ENCODE assay signal across 22 mouse cellular contexts in genomic region chr1:87951641-87952040, GRCm38 (mm10). TPM values are rescaled to one million over a fixed set of nuclear protein-coding genes. Genes with fewer than 3 reads are reported as not detected.
DNase-seq lines count a peak whose midpoint lies in the region; ATAC-seq and TF ChIP-seq lines count a peak whose summit lies in the region.
"Had no signal": no experiment of that assay in that cellular context is flagged by ENCODE, and none has a peak within 500 bp of the region (broad histone marks: within the 10 kb centered on the region; RNA-seq: fewer than 3 reads in every experiment).

No protein-coding gene starts in this region.

- DNase-seq in heart, adult 11 months, result peak; percentile 81
- no peak for DNase-seq in heart, postnatal 36 days
- peak; percentile 74 for DNase-seq in midbrain, embryonic 11.5 days (ENCODE audit: low spot score, missing footprints)
- DNase-seq in midbrain, embryonic 14.5 days, result no peak
- DNase-seq in right cerebral cortex, adult 2 months (ENCODE audit: low spot score in 2 of 2), result no peak
- DNase-seq: adrenal gland, adult 2 months; adrenal gland, adult 8-10 months; adrenal gland, postnatal 10 days; adrenal gland, postnatal 14 days; adrenal gland, postnatal 25 days; adrenal gland, postnatal 36 days; B cell, adult 2 months; cerebellum, adult 11 months; cerebellum, adult 11-12 months had no signal

- no peaks in the 10 kb centered on the region for H3K4me1 ChIP-seq in intestine, postnatal 0 days (replicated peaks; ENCODE audit: control insufficient read depth, insufficient read depth, low read length)
- H3K4me1 ChIP-seq in intestine, embryonic 15.5 days (replicated peaks), result no peaks in the 10 kb centered on the region
- no peaks in the 10 kb centered on the region for H3K4me1 ChIP-seq in midbrain, embryonic 11.5 days (ENCODE audit: control insufficient read depth, insufficient read depth, low read length)
- H3K4me1 ChIP-seq in midbrain, embryonic 14.5 days (ENCODE audit: control insufficient read depth, insufficient read depth, low read length), result no peaks in the 10 kb centered on the region
- H3K4me1 ChIP-seq in olfactory bulb, adult 2 months (ENCODE audit: control insufficient read depth, insufficient read depth, low read length), result peaks cover 12% of the 10 kb centered on the region

- no peak for TF ChIP-seq CTCF in intestine, postnatal 0 days (IDR thresholded peaks at IDR 0.05; ENCODE audit: low read depth)
- TF ChIP-seq CTCF in olfactory bulb, adult 2 months (IDR thresholded peaks at IDR 0.05; ENCODE audit: insufficient read depth, low read depth, low read length), result no peak

- no peak for TF ChIP-seq POLR2A in olfactory bulb, adult 2 months (IDR thresholded peaks at IDR 0.05; ENCODE audit: insufficient read depth, low read depth, low read length)

- H3K36me3 ChIP-seq in intestine, postnatal 0 days (ENCODE audit: control insufficient read depth, insufficient read depth), result peaks cover 95% of the 10 kb centered on the region
- H3K36me3 ChIP-seq in intestine, embryonic 15.5 days, result peaks cover 27% of the 10 kb centered on the region
- H3K36me3 ChIP-seq in midbrain, embryonic 11.5 days (ENCODE audit: control insufficient read depth, insufficient read depth, low read length), result peaks cover 25% of the 10 kb centered on the region
- peaks cover 92% of the 10 kb centered on the region for H3K36me3 ChIP-seq in midbrain, embryonic 14.5 days (ENCODE audit: control insufficient read depth, insufficient read depth, low read length)

- intact Hi-C loops in heart, postnatal 36 days (cut with DNase I), result no loop called here

- H3K4me3 ChIP-seq in intestine, postnatal 0 days (ENCODE audit: low read depth, low read length), result no peak overlapping the region
- no peak overlapping the region for H3K4me3 ChIP-seq in intestine, embryonic 15.5 days (replicated peaks)
- no peak overlapping the region for H3K4me3 ChIP-seq in midbrain, embryonic 11.5 days (ENCODE audit: low read depth, low read length)
- no peak overlapping the region for H3K4me3 ChIP-seq in midbrain, embryonic 14.5 days (replicated peaks; ENCODE audit: low read depth, low read length)
- no peak overlapping the region for H3K4me3 ChIP-seq in olfactory bulb, adult 2 months (ENCODE audit: insufficient read depth, low read depth, low read length)

- H3K4me2 ChIP-seq in intestine, postnatal 0 days (replicated peaks; ENCODE audit: low read depth), result no peak overlapping the region
- no peak overlapping the region for H3K4me2 ChIP-seq in intestine, embryonic 15.5 days (replicated peaks)
- H3K4me2 ChIP-seq in midbrain, embryonic 11.5 days, result no peak overlapping the region
- H3K4me2 ChIP-seq in midbrain, embryonic 14.5 days (ENCODE audit: low read length), result no peak overlapping the region

- H3K27ac ChIP-seq in intestine, postnatal 0 days (ENCODE audit: low read depth, low read length), result 0 out of 2 replicates have a peak overlapping the region, but pooled peaks have one; percentile 28
- H3K27ac ChIP-seq in intestine, embryonic 15.5 days, result no peak overlapping the region
- H3K27ac ChIP-seq in midbrain, embryonic 11.5 days (ENCODE audit: low read depth, low read length), result no peak overlapping the region
- no peak overlapping the region for H3K27ac ChIP-seq in midbrain, embryonic 14.5 days (replicated peaks; ENCODE audit: low read depth, low read length)
- H3K27ac ChIP-seq in olfactory bulb, adult 2 months (ENCODE audit: insufficient read depth, low read depth, low read length), result peak overlapping the region; percentile 59; the same call in 1 of the 2 replicates

- 87% methylated on average over 3 of the region's 3 CpGs for WGBS in intestine, postnatal 0 days
- WGBS in intestine, embryonic 15.5 days, result 92% methylated on average over 3 of the region's 3 CpGs
- WGBS in midbrain, embryonic 11.5 days, result 88% methylated on average over 3 of the region's 3 CpGs
- 91% methylated on average over 3 of the region's 3 CpGs for WGBS in midbrain, embryonic 14.5 days
- 84% methylated on average over 3 of the region's 3 CpGs for WGBS in olfactory bulb, adult 2 months

- H3K9me3 ChIP-seq in intestine, postnatal 0 days (ENCODE audit: control insufficient read depth), result no peaks in the 10 kb centered on the region
- no peaks in the 10 kb centered on the region for H3K9me3 ChIP-seq in intestine, embryonic 15.5 days
- no peaks in the 10 kb centered on the region for H3K9me3 ChIP-seq in midbrain, embryonic 11.5 days (ENCODE audit: control insufficient read depth, low read length)
- no peaks in the 10 kb centered on the region for H3K9me3 ChIP-seq in midbrain, embryonic 14.5 days (ENCODE audit: control insufficient read depth, low read length)
- H3K9me3 ChIP-seq: G1E had no signal

- H3K9ac ChIP-seq in intestine, postnatal 0 days (ENCODE audit: low read depth, low read length), result no peak overlapping the region
- no peak overlapping the region for H3K9ac ChIP-seq in intestine, embryonic 15.5 days
- H3K9ac ChIP-seq in midbrain, embryonic 11.5 days (ENCODE audit: low read length), result no peak overlapping the region
- H3K9ac ChIP-seq in midbrain, embryonic 14.5 days (replicated peaks; ENCODE audit: low read length), result no peak overlapping the region

- ATAC-seq in intestine, postnatal 0 days, result no peak
- ATAC-seq in intestine, embryonic 15.5 days, result no peak
- ATAC-seq in midbrain, embryonic 11.5 days (ENCODE audit: low FRiP score), result no peak
- no peak for ATAC-seq in midbrain, embryonic 14.5 days (ENCODE audit: low FRiP score, low TSS enrichment)
- ATAC-seq: activated CD4-positive, CD25-positive, alpha-beta regulatory T cell, adult 4 months; CD4-positive, CD25-positive, alpha-beta regulatory T cell, adult 4 months; Patski had no signal

- no peaks in the 10 kb centered on the region for H3K27me3 ChIP-seq in intestine, postnatal 0 days (replicated peaks; ENCODE audit: control insufficient read depth, insufficient read depth, low read length)
- H3K27me3 ChIP-seq in intestine, embryonic 15.5 days (replicated peaks), result no peaks in the 10 kb centered on the region
- no peaks in the 10 kb centered on the region for H3K27me3 ChIP-seq in midbrain, embryonic 11.5 days (ENCODE audit: control insufficient read depth, insufficient read depth, low read length)
- H3K27me3 ChIP-seq in midbrain, embryonic 14.5 days (ENCODE audit: control insufficient read depth, insufficient read depth, low read length), result no peaks in the 10 kb centered on the region
- H3K27me3 ChIP-seq: CH12.LX, Patski had no signal

RNA-seq across cellular contexts. Expression of gene Usp40, which starts 56.7 kb away (rescaled TPM):
- 10 to 100 TPM; 13.2 to 16.5 TPM for total RNA-seq in heart, postnatal 36 days (2021)
- 12.3 and 14.0 TPM in 2 replicates for polyA plus RNA-seq in intestine, postnatal 0 days (2015; fragmentation: Nextera tagmentation; extraction: Ambion mirVana)
- polyA plus RNA-seq in intestine, embryonic 15.5 days (2015; fragmentation: Nextera tagmentation; extraction: Ambion mirVana), result 28.8 and 29.4 TPM in 2 replicates
- polyA plus RNA-seq in midbrain, embryonic 11.5 days (2014; fragmentation: Nextera tagmentation; extraction: Ambion mirVana), result 27.9 and 29.2 TPM in 2 replicates
- 15.2 and 22.4 TPM in 2 replicates for polyA plus RNA-seq in midbrain, embryonic 14.5 days (2014; fragmentation: Nextera tagmentation; extraction: Ambion mirVana)
- polyA plus RNA-seq in olfactory bulb, adult 2 months (2012; ENCODE audit: insufficient read depth, insufficient read length, low replicate concordance, missing spikeins), result not detected in 2 replicates

Comparison
In these comparisons a context has a peak if more than half of its experiments do, and no peak if none do; other contexts are left out.
1. DNase-seq: peak in heart, adult 11 months (single experiment) and midbrain, embryonic 11.5 days (single experiment); none in heart, postnatal 36 days (0 of 2), midbrain, embryonic 14.5 days (single experiment) and right cerebral cortex, adult 2 months (0 of 2).
2. H3K27ac ChIP-seq: peak in intestine, postnatal 0 days (single experiment) and olfactory bulb, adult 2 months (single experiment); none in intestine, embryonic 15.5 days (single experiment), midbrain, embryonic 11.5 days (single experiment) and midbrain, embryonic 14.5 days (single experiment).